Comparison of ENCODE assay signal across 19 mouse cellular contexts in the genomic region with DNA sequence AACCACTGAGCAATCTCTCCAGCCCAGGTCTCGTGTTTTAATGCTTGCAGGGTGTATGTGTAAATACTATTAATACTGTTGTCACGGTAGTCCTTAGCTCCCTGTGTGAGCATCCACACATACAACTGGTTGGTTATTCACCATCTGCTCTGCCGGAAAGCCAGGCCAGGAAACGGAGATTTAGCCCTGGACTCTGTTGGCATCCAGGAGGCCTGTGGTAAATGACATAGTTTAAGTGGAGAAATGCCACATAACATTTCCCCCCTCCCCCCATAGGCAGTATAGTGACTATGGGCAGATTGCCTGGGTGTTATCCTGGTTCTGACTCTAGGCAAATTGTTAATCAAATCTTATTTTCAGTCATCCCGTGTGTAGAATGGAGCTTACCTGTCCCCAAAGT. TPM values are rescaled to one million over a fixed set of nuclear protein-coding genes. Genes with fewer than 3 reads are reported as not detected.
A peak's percentile ranks its signal among the peaks of the same experiment; 100 is the strongest.
DNase-seq lines count a peak whose midpoint lies in the region; ATAC-seq and TF ChIP-seq lines count a peak whose summit lies in the region.
"Had no signal": no experiment of that assay in that cellular context is flagged by ENCODE, and none has a peak within 500 bp of the region (broad histone marks: within the 10 kb centered on the region; RNA-seq: fewer than 3 reads in every experiment).

No protein-coding gene starts in this region.

- no peaks in the 10 kb centered on the region for H3K36me3 ChIP-seq in hindbrain, embryonic 16.5 days (ENCODE audit: control insufficient read depth, insufficient read depth, low read length)
- no peaks in the 10 kb centered on the region for H3K36me3 ChIP-seq in hindbrain, embryonic 14.5 days (replicated peaks; ENCODE audit: control insufficient read depth, insufficient read depth)
- H3K36me3 ChIP-seq: forebrain, embryonic 10.5 days; heart, embryonic 10.5 days; midbrain, embryonic 12.5 days had no signal

- in situ Hi-C loops in Patski (cut with MboI; ENCODE audit: low pct_unique_long_range_greater_than_20kb): no loop called here

- no peak for TF ChIP-seq CTCF in Patski (IDR thresholded peaks at IDR 0.05)

- POLR2A ChIA-PET in Patski (lab: Charles Lee): no interaction called here

- H3K9ac ChIP-seq in hindbrain, embryonic 16.5 days (ENCODE audit: low read depth, low read length): no peak overlapping the region
- no peak overlapping the region for H3K9ac ChIP-seq in hindbrain, embryonic 14.5 days
- H3K9ac ChIP-seq: liver, embryonic 14.5 days; lung, embryonic 14.5 days; midbrain, embryonic 12.5 days had no signal

- peak; percentile 0; the same call in 1 of the 2 replicates for ATAC-seq in hindbrain, embryonic 16.5 days
- no peak for ATAC-seq in hindbrain, embryonic 14.5 days (ENCODE audit: low FRiP score)
- peak; percentile 49 for ATAC-seq in Patski

- H3K4me3 ChIP-seq in hindbrain, embryonic 16.5 days (ENCODE audit: low read length): no peak overlapping the region
- no peak overlapping the region for H3K4me3 ChIP-seq in hindbrain, embryonic 14.5 days (replicated peaks; ENCODE audit: low read length)
- H3K4me3 ChIP-seq: forebrain, embryonic 10.5 days; heart, embryonic 10.5 days; left cerebral cortex, adult 2 months; midbrain, embryonic 12.5 days had no signal

- no peak for DNase-seq in hindbrain, embryonic 14.5 days (ENCODE audit: low spot score)
- DNase-seq in 3T3-L1 (ENCODE audit: low read depth, low spot score) (peak; percentile 27), Patski (ENCODE audit: low read depth, low spot score) (peak; percentile 80)
- DNase-seq in cerebellum, postnatal 14 days: peak; percentile 58 to 72
- DNase-seq in embryo, embryonic 10 days (ENCODE audit: low spot score): no peak
- DNase-seq in urinary bladder, adult 2 months (ENCODE audit: low spot score): no peak
- no peak for DNase-seq in spleen, adult 12 weeks (ENCODE audit: low spot score)
- DNase-seq: adrenal gland, postnatal 25 days; gastrocnemius, postnatal 10 days; heart, postnatal 4 days; right cerebral cortex, adult 18-20 months; thymus, adult 18-20 months had no signal

- no peaks in the 10 kb centered on the region for H3K9me3 ChIP-seq in hindbrain, embryonic 16.5 days (ENCODE audit: control insufficient read depth, low read length)
- H3K9me3 ChIP-seq in hindbrain, embryonic 14.5 days (ENCODE audit: control insufficient read depth, low read length): no peaks in the 10 kb centered on the region
- H3K9me3 ChIP-seq: forebrain, embryonic 10.5 days; heart, embryonic 10.5 days; midbrain, embryonic 12.5 days had no signal

- no peak overlapping the region for H3K4me2 ChIP-seq in hindbrain, embryonic 16.5 days (ENCODE audit: low read length)
- H3K4me2 ChIP-seq in hindbrain, embryonic 14.5 days (replicated peaks): no peak overlapping the region
- H3K4me2 ChIP-seq: lung, embryonic 14.5 days; midbrain, embryonic 12.5 days had no signal

- 66% methylated on average over 5 of the region's 5 CpGs for WGBS in hindbrain, embryonic 16.5 days
- 73% methylated on average over 5 of the region's 5 CpGs for WGBS in hindbrain, embryonic 14.5 days

- H3K27ac ChIP-seq in hindbrain, embryonic 16.5 days (ENCODE audit: low read depth, low read length): peak overlapping the region; percentile 36; the same call in 1 of the 2 replicates
- no peak overlapping the region for H3K27ac ChIP-seq in hindbrain, embryonic 14.5 days
- H3K27ac ChIP-seq: forebrain, embryonic 10.5 days; heart, embryonic 10.5 days; left cerebral cortex, adult 2 months; liver, embryonic 14.5 days; midbrain, embryonic 12.5 days had no signal

- peaks cover 30% of the 10 kb centered on the region for H3K4me1 ChIP-seq in hindbrain, embryonic 16.5 days (ENCODE audit: control insufficient read depth, insufficient read depth, low read depth, low read length)
- H3K4me1 ChIP-seq in hindbrain, embryonic 14.5 days (replicated peaks; ENCODE audit: control insufficient read depth, insufficient read depth, low read length): peaks cover 22% of the 10 kb centered on the region

- H3K27me3 ChIP-seq in hindbrain, embryonic 16.5 days (replicated peaks; ENCODE audit: control insufficient read depth, insufficient read depth, low read length): peaks cover 14% of the 10 kb centered on the region
- H3K27me3 ChIP-seq in hindbrain, embryonic 14.5 days (ENCODE audit: control insufficient read depth, insufficient read depth, low read length): peaks cover 34% of the 10 kb centered on the region
- peaks cover 3% of the 10 kb centered on the region for H3K27me3 ChIP-seq in Patski

- CTCF ChIA-PET in Patski (lab: Charles Lee): interaction anchor here (1.5 to 2.2 kb wide), 3 partner anchors 12 to 203 kb away, joined by 3 to 6 read pairs (median 4); no protein-coding TSS in a partner anchor

RNA-seq across cellular contexts. Expression of a gene that starts 4.3 kb away (rescaled TPM):
- polyA plus RNA-seq in hindbrain, embryonic 16.5 days (2015; fragmentation: Nextera tagmentation; extraction: Ambion mirVana): 11.9 and 14.9 TPM in 2 replicates
- polyA plus RNA-seq in hindbrain, embryonic 14.5 days (2014; fragmentation: Nextera tagmentation; extraction: Ambion mirVana): 10.1 and 10.5 TPM in 2 replicates
- polyA plus RNA-seq in Patski (2021): 0.37 TPM
- polyA plus RNA-seq in urinary bladder, adult 2 months (2012; rRNA removed): 0.08 and 0.16 TPM in 2 replicates

Comparison
In these comparisons a context has a peak if more than half of its experiments do, and no peak if none do; other contexts are left out.
1. DNase-seq: peak in 3T3-L1 (single experiment), Patski (single experiment) and cerebellum, postnatal 14 days (2 of 2); none in hindbrain, embryonic 14.5 days (single experiment), embryo, embryonic 10 days (single experiment), urinary bladder, adult 2 months (single experiment) and spleen, adult 12 weeks (single experiment).